Mouse (Mus musculus) heart, postnatal 36 days (tissue): ENCODE results near the gene Chek2. TPM values are rescaled to one million over a fixed set of nuclear protein-coding genes. Genes with fewer than 3 reads are reported as not detected.
A peak's percentile ranks its signal among the peaks of the same experiment; 100 is the strongest.
"Not testable (repeated sequence)": the region's sequence is repeated elsewhere in the genome, so short reads cannot be mapped to it uniquely, and the experiment has no call there.

Source experiments
- DNase-seq, 2 experiments: peaks; one replicate each; pipeline ENCODE4 v3.0.0; 2021 to 2022
- intact Hi-C: fragments of 180-260 bp; cut with DNase I; formaldehyde crosslinking; loops from one replicate; pipeline ENCODE4 v1.15.1; 2025
- total RNA-seq, 2 experiments: library from RNA; stranded (reverse); gene quantifications; 2 replicates each; pipeline ENCODE4 v1.2.3; 2021

Chek2 gene
- total RNA-seq, 2 experiments from 2014 or later, result 3.3 to 3.4 TPM

GRCm38 (mm10) chr5:110838016-110838415 is 1.8 kb upstream of the Chek2 start:
- intact Hi-C loops, result loop anchor here (2.0 to 5.0 kb wide), 7 partner anchors 27 to 495 kb away; partner anchors contain the start of genes Ttc28 and Ulk1
- DNase-seq, result not testable (repeated sequence)

DNA sequence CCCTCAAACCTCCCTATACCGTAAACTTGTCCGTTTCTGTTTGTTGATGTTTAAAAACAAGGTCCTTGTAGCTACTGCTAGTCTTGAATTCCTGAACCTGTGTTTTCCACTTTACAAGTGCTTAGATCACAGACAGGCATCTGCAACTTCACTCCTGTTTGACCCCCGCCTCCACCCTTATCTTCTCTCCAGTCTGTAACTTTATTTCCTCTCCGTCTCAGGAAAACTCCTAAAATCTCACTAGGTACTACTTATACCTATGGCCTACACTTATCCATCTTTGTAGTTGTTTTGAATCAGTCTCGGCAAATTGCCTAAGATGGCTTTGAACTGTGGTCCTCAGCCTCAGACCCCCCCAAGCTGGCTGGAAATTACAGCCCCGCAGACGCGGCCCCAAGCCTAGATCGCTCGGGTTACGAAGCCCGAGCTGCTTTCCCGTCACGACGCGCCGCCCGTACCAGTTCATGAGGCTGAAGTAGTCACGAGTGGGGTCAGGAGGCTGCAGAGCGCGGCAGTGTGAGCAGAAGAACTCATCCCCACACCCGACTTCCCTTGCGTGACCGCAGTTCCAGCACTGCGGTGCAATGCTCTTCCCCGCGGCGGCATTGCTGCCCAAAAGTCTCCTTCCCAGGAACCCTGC is 621 bp upstream of the Chek2 start:
- intact Hi-C loops, result loop anchor here (2.0 to 5.0 kb wide), 7 partner anchors 28 to 494 kb away; partner anchors contain the start of genes Ttc28 and Ulk1
- DNase-seq, result no peak

- peak in 1 of 2 experiments; percentile 49 for DNase-seq
- intact Hi-C loops, result loop anchor here (2.0 kb wide), 1 partner anchor 14 kb away; no protein-coding TSS in a partner anchor
These were observed 686 bp downstream of the Chek2 start for GRCm38 (mm10) chr5:110840465-110840864.

- intact Hi-C loops, result loop anchor here (2.0 kb wide), 1 partner anchor 14 kb away; no protein-coding TSS in a partner anchor
These were observed 1.5 kb downstream of the Chek2 start for GRCm38 (mm10) chr5:110841046-110841862.

DNA sequence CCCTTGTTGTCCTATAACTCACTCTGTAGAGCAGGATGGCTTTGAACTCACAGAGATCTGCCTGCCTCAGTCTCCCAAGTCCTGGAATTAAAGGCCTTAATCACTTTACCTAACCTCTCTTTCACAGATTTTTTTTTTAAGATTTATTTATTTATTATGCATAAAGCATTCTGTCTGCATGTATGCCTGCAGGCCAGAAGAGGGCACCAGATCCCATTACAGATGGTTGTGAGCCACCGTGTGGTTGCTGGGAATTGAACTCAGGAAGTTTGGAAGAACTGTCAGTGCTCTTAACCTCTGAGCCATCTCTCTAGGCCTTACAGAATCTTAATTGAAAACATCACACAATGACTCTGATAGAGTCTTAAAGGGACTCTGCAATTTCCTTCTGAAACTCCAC is 13.2 kb downstream of the Chek2 start:
- DNase-seq, result no peak
- intact Hi-C loops, result no loop called here

More at GRCm38 (mm10) chr5:110841046-110841862, 1.5 kb downstream of the Chek2 start:
- DNase-seq, result no peak

- intact Hi-C loops, result no loop called here
- DNase-seq, result no peak
These were observed 17.3 kb downstream of the Chek2 start for GRCm38 (mm10) chr5:110857091-110857490.

DNA sequence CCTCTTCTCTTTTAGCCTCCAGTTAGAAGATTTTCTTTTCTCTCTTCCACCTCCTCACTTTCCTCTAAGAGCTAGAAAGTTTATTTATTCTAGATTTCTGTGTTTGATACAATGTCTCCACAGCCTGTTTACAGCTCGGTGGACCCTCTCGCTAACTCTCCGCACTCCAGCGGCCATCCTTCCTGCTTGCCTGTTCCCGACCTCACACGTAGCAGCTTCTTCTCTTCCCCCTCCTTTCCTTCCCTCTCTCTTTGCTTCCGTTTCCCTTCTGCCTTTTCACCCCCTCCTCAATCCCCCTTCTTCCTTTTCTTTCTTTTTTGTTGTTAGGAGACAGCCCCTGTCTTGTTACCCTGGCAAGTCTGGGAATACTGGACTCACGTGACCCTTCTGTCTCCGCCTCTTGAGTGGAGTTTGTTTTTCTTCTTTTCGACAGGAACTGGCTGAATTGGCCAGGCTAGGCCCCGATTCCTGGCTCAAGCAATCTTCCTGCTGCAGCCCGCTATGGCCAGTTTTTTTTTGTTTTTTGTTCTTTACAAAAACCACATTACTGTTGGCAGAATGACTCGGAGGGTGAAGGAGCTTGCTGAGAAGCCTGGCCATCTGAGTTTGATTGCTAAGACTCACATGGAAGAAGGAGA is 19.4 kb downstream of the Chek2 start:
- intact Hi-C loops, result loop anchor here (1.0 kb wide), 1 partner anchor 20 kb away; the partner anchor contains the start of gene Ttc28
- DNase-seq, result peak; percentile 68 to 72

DNA sequence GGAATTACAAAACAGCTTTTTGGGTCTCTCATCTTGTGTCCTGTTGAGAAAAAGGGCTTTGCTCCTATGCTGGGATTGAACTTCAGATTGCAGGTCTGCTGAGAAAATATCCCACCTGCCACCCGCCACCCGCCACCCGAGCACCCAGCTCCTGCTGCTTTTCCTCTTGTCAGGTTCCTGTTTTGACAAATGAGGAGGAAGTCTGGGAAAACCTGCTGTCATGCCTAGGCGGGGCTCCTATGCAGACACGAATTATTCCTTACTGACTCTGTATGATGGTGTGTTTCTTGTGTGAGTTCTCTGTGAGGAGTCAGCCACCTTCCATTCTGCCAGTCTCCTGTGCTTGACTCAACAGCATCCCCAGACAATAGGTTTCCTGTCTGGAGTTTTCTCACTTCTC is 20.7 kb downstream of the Chek2 start:
- intact Hi-C loops, result no loop called here
- DNase-seq, result no peak

DNA sequence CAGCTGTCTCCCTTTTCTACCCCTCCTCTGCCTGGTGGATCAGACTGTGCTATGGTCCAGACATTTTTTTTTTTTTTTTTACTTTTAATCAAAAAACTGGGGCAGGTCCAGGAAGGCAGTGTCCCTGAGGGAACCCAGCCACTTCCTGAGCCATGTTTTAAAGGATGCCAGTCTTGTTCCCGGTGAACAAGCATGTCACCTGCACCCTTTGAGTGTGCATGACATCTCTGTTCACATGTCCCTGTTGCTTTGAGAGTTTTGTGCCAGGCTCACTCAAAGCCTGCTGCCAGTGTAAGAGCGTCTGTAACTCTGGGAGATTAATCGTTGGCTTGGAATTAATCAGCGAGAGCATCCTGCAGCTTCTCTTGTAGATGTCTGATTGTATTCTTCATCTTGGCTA is 28.7 kb downstream of the Chek2 start:
- DNase-seq, result no peak
- intact Hi-C loops, result no loop called here

DNA sequence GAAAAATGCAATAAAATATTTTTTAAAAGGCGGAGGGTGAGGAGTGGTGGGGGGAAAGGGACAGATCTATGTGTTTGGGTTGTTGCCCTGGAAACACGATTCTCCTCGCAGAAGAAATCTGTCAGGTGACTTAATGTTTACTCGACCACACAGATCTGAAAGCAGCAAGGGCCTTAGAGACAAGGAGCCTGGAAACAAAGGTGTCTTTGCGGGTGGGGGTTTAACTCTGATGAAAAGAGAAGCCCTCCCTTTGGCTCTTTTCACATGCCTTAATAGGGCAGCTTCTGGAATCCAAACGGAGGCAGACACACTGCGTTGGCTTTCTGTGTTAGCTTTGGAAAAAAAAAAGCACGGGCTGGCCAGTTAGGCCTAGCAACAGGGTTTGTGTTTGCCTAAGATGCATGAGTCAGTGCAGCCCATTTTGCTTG is 29.5 kb downstream of the Chek2 start:
- intact Hi-C loops, result no loop called here
- DNase-seq, result no peak

DNA sequence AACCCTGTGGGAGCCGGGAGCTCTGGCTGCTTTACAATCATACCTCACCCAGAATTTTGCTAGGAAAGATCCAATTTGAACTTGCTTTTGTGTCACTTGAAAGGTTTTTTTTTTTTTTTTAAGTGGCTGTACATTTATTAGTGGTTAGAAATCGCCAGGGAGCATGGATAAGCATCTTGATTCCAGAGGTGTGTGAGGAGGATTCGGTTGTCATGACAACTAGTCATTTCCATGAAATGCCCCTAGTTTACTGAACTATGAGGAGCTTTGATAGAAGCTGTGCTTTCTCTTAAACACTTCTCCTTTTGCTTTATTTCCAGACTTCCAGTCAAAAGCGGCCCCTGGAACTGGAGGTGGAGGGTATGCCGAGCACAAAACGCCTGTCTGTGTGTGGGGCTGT is 33.4 kb downstream of the Chek2 start:
- intact Hi-C loops, result no loop called here
- no peak for DNase-seq

- intact Hi-C loops, result no loop called here
These were observed 34.9 kb downstream of the Chek2 start for GRCm38 (mm10) chr5:110874711-110875110.

DNA sequence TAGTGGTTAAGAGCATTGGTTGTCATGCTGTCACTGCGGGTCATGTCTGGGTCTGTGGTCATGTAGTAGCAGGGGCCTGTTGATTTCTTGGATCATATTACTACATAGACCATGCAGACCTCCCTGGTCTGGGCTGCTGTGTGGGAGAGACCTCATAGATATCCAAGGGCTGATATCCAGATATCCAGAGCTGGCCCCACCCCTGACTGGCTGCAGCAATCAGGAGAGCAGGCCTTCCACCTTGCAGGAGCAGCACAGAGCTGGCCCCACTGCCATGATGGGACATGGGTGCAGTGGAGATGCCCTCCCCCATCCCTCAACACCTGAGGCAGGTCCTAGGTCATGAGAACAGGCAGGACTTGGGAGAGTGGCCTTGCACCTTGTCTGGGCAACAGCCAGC is 35.5 kb downstream of the Chek2 start:
- intact Hi-C loops, result no loop called here
- DNase-seq, result no peak

More at GRCm38 (mm10) chr5:110874711-110875110, 34.9 kb downstream of the Chek2 start:
- no peak for DNase-seq

DNA sequence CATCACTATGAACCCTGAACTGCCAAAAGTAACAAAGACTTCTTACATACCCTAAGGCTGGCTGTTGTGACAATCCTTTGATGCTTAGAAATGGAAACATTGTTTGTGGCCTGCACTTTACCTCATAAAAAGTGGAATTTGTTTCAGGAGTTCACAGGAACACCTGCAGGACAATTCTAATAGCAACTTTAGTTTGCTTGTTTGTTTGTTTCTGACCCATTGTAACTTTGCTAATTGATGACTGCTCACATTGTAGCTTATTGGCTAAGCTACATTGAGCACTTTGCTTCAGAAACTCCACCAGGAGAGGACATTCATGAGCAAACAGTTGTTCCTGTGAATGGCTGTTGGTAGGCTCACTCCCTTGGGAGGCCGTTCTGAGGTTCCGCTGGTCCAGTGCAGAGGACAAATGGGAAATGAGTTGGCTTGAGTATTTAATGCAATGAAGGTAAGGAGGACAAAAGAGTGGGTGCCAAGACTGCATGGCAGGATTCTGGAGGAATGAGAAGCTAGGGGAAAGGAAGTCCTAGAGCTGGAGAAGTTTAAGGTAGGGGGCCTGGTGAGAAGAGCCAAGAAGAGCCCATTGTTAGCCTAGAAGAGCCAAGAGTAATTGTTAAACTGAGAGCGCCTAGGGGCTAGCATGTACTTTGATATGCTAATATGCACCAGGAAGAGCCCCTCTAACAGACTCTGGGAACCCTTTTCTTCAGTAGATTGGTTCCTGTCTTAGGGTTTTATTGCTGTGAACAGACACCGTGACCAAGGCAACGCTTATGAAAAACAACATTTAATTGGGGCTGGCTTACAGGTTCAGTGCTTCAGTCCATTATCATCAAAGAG is 38.1 kb downstream of the Chek2 start:
- intact Hi-C loops, result loop anchor here (2.0 kb wide), 1 partner anchor 39 kb away; the partner anchor contains the start of genes Chek2 and Hscb
- DNase-seq, result no peak

- intact Hi-C loops, result loop anchor here (2.0 kb wide), 1 partner anchor 40 kb away; the partner anchor contains the start of genes Chek2 and Hscb
- not testable (repeated sequence) for DNase-seq
These were observed 38.7 kb downstream of the Chek2 start for GRCm38 (mm10) chr5:110878526-110878925.

GRCm38 (mm10) chr5:110879042-110879441 is 39.3 kb downstream of the Chek2 start:
- intact Hi-C loops, result loop anchor here (1.0 to 2.0 kb wide), 2 partner anchors 20 to 40 kb away; partner anchors contain the start of genes Chek2 and Hscb
- no peak for DNase-seq

DNA sequence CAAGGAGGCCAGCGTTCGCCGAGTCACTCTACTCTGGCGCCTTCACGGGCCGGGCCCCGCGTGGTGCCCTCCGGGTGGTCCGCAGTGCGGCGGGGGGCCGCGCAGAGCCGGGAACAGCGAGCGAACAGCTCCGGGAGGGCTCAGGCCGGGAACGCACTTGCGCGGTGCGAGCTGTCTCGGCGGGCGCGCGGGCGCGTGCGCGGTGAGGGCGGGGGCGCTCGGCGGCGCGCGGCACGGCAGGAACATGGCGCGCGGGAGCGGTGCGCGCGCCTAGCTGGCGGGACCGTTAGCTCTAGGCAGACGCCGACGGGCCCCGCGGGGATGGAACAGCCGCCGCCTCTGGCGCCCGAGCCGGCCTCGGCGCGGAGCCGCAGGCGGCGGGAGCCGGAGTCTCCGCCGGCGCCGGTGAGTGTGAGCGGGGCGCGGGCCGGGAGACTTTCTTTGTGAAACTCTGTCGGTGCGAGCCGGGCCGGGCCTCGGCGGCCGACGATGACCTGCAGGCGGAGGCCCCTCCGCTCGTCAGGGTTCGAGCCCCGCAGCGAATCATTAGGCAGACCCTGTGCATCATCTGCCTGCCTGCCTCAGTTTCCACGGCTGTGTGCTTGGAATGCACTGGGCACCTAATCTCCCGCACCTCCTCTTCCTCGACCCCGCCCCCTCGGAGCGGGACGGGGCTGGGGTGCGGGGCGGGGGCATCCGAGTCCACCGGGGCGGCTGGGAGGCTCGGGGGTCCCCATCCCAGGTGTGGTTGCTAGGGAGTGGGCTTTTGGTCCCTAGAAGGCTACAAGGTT is 40.0 kb downstream of the Chek2 start, which contains the start of gene Ttc28:
Gene Ttc28, plus strand, starts transcription at position 220 of the 791 bp plus-strand sequence.
- intact Hi-C loops, result loop anchor here (1.0 to 2.0 kb wide), 2 partner anchors 20 to 41 kb away; partner anchors contain the start of genes Chek2 and Hscb
- peak; percentile 91 to 92 for DNase-seq

DNA sequence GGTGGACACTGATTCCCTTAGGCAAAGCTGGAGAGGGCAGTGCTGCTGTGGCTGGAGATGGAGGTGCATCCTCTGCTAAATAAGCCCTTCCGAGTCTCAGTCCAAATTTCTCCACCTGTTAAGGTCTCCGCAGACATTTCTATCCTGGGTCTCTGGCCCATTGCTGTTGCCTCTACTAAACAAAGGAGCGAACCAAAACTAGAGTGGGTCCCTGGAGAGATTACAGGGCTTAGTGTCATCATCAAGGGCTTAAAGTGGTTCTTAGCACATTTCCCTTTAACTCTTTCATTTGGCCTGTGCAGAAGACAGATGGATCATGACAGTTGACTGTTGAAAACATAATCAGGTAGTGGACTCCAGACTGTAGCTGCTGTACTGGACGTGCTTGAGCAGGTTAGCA is 48.8 kb downstream of the Chek2 start:
- DNase-seq, result no peak
- intact Hi-C loops, result no loop called here

DNA sequence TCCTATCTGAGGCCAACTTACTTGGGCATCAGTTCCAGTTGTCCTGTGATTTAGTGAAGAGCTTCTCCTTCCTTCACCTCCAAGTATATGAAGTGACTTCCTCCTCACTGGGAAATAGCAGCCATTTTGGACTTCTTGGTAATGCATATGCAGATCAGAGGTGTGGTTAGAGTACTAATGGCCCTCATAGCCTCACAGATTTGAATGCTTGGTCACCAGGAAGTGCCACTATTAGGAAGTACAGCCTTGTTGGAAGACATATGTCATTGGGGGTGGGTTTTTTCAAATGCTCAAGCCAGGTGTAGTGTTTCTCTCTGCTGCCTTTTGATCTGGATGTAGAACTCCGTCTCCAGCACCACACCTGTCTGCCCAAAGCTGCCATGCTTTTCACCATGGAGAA is 50.2 kb downstream of the Chek2 start:
- DNase-seq, result no peak
- intact Hi-C loops, result no loop called here
